Mouse (Mus musculus): Measurements from ENCODE around the gene Rbms1. TPM values are rescaled to one million over a fixed set of nuclear protein-coding genes. Genes with fewer than 3 reads are reported as not detected.
"Not testable (repeated sequence)": the region's sequence is repeated elsewhere in the genome, so short reads cannot be mapped to it uniquely, and the experiment has no call there.

The Rbms1 gene
- total RNA-seq, 1 experiment from 2014 or later = 72.6 TPM

DNA sequence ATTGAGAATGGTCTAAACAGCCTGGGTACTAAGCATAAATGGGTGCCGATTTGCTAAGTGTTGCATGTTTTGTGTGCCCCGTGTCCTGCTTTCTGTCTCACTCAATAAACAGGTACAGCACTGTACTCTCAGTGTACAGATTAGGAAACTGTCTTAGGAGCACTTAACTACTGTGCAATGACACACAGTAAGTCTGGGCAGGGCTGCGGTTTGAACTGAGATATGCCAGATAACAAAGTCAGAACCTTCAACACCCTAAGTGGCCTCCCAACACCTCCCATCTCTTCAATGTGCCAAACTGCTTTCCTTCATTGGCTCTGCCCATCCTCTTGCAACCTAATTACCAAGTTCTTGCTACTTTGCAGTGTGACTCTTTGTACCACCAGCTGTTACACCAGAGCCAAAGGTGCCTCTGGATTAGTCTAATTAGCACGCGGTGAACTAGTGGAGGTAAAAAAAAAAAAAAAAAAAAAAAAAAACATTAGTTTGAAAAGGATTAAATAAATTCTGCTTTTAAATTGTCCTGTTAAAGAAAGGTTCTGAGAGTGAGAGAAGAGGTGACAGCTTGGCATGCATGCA is 117.6 kb downstream of the Rbms1 start:
- no peak for DNase-seq

DNA sequence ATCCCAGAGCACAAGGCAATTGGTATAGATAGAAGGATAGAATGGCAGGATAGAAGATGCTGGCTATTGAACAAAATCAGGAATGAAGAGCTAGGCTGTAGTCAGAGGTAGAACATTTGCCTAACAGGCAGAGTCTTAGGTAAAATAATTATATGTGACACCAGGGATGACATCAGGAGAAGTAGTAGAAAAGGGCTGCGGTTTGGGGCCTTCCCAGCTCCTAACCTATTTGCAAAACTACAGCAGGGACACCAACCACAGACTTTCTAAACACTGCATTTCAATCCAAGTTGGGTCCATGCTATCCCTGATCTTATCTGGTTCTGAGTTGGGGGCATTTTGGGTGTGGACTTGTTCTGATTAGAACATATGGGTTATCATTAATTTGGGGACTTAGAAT is 118.7 kb downstream of the Rbms1 start:
- DNase-seq = no peak

GRCm38 (mm10) chr2:60843633-60844032 is 119.4 kb downstream of the Rbms1 start:
- DNase-seq = no peak

GRCm38 (mm10) chr2:60842976-60843375 is 120.0 kb downstream of the Rbms1 start:
- no peak for DNase-seq

DNA sequence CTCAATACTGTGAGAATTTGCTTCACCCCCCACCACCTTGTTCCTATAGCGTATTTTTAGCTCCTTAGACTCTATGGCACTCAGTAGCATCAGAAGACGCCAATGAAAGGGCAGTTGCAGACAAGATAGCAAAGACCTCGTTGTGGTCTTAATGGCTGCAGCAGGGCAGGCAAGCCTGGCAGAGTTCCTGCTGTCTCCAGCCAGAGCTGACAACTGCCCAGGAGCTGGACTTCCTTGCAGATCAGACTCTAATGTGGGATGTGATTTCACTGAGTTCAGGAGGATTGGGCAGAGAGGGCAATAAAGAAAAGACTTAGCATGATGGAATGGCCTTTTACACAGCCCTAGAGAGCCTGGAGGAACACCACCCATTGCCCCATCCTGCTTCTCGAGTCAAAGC is 122.1 kb downstream of the Rbms1 start:
- DNase-seq = no peak

- no peak for DNase-seq
These were observed 123.5 kb downstream of the Rbms1 start for GRCm38 (mm10) chr2:60839498-60839897.

DNA sequence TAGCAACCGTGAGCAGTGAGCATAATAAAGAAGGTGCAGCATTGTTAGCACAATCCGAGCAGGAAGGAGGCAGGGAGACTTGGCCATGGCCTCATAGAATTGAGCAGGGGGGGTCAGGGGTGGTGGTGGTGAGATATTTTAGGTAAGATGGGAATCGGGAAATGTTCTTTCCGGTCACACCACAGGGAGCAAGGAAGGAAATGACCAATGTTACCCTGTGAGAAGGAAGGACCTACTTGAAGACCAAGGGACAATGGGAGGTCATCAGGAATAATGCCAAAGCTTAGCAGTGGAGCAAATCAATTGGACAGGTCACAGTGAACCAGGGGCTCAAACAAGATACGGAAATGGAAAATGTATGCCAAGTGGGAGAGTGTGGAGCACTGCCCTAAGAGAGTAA is 124.1 kb downstream of the Rbms1 start:
- no peak for DNase-seq

GRCm38 (mm10) chr2:60837616-60838015 is 125.4 kb downstream of the Rbms1 start:
- DNase-seq = no peak

DNA sequence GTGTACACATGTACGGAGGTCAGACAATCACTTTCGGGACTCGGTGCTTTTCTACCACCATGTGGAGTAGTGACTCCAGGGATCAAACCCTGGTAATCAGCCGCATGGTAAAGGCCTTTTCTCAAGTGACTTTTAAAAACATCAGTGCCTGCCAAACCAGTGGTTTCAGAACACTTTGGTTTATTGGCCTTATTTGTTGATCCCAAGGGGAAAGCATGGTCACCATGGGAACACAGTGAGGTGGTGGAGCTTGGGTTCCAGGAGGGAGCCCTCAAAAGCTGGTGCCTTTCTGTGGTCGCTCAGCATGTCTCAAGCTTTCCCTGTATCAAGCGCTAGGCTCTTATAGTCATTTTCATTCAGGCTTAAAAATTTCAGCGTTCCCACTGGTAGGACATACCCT is 126.8 kb downstream of the Rbms1 start:
- DNase-seq = no peak

DNA sequence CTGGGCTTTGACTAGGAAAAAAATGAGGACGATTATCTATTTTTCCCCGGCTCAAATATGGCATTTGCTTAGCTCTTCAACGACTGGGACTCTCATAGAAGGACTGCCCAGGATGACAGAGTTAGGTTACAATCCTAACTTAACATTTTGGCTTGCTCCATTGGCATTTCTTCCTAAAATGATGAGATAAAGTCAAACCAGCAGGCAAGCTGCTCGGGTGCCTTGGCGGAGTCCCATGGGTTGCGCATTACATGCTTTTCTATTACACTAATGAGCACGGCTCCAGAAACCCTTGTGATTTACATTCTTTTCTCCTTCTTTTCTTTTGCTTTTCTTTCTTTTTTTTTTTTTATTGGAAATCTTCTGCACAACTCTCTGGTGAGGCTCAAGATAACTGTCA is 128.7 kb downstream of the Rbms1 start:
- no peak for DNase-seq

GRCm38 (mm10) chr2:60832254-60832653 is 130.7 kb downstream of the Rbms1 start:
- no peak for DNase-seq

- not testable (repeated sequence) for DNase-seq
These were observed 132.5 kb downstream of the Rbms1 start for GRCm38 (mm10) chr2:60830464-60830863.

DNA sequence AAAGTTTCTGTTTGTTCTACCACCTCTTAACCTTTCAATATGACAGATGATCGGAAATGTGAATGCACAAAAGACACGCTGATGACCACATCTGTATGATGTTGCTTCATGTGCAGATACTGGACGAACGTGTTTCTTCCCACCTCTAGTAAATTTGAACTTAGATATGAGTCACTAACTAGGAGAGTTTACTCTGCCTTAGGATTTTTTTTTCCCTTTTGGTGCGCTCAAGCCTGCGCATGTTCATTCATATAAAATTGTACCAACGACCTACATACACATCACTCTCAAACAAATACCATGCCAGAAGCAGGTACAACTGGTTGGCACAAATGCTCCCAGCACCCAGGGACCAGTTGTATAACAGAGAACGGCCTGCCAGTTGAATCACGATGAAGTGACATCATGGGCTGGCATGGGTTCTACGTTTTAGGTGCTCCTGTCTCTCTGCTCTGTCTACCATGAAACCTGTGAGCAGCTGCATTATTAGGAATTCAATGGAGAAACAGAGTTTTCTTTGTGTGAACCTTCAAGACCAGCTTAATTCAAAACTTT is 134.0 kb downstream of the Rbms1 start:
- no peak for DNase-seq

DNA sequence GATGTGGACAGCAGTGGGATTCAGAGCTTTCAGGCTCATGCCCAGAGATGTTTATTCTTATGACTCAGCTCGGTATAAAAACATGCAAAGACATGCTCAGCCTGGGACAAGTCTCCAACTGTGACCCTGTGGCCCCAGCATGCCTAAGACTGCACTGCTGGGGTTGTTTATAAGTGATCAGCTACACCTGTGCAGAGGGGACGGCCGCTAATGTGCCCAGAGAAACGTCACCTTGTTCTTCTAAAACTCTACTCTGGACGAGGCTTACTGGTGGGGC is 135.9 kb downstream of the Rbms1 start:
- no peak for DNase-seq

- peak; percentile 37 for DNase-seq
These were observed 136.4 kb downstream of the Rbms1 start for GRCm38 (mm10) chr2:60826406-60827151.

DNA sequence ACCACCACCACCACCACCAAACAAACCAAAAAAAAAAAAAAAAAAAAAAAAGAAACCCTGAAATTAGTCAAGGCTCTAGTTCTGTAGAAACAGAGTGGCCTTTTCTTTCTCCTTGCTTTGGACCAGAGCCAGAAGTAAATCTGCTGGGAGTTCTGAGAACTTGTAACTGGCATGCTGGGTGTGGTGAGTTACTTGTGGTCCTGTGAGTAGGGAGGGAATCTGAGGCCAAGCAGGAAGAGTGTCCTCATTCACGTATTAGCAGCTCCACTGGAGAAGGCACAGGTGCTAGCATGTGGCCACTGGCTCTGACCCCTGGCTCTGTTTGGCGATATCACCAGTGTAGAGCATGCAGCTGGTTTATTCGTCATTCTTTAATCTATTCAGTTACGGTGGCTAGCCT is 137.3 kb downstream of the Rbms1 start:
- DNase-seq = no peak

DNA sequence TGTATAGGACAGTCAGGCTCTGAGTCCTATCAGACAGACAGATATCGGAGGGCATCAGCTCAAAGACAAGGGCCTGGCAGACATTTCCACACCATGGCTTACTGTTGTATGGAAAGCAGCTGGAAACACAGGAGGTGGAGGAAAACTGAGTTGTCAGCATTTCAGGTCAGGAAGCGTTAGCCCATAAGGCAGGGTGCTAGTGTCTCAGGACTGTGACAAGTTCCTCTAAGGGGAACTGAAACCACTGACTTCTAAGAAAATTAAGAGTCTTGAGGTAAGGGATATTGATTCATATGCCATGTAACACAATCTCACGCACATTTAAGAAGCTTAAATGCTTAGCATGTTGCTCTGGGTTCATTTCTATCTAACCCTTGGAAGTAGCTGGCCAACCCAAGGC is 141.4 kb downstream of the Rbms1 start:
- no peak for DNase-seq

GRCm38 (mm10) chr2:60818632-60819031 is 144.4 kb downstream of the Rbms1 start:
- DNase-seq = no peak

DNA sequence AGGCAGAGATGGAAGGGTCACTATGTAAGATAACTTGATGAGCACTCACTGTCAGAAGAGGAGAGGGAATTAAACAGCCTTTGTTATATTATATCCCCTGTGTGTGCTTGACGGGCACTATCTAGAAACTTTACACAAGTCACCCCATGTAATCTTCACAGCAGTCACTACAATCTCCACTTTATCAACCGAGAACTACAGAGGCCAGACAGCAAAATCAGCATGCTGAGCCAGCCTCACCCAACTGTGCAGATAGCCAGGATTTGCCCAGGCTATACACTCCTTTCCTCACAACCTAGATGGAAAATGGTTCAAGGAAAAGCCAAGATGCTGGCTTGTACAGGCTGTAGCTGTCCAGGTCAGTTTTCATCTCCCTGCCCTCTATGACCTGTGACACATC is 146.7 kb downstream of the Rbms1 start:
- DNase-seq = no peak

- DNase-seq = peak; percentile 20
These were observed 148.2 kb downstream of the Rbms1 start for GRCm38 (mm10) chr2:60814788-60815187.

GRCm38 (mm10) chr2:60812949-60813348 is 150.0 kb downstream of the Rbms1 start:
- DNase-seq = no peak

- DNase-seq = no peak
These were observed 152.4 kb downstream of the Rbms1 start for GRCm38 (mm10) chr2:60810617-60811016.

DNA sequence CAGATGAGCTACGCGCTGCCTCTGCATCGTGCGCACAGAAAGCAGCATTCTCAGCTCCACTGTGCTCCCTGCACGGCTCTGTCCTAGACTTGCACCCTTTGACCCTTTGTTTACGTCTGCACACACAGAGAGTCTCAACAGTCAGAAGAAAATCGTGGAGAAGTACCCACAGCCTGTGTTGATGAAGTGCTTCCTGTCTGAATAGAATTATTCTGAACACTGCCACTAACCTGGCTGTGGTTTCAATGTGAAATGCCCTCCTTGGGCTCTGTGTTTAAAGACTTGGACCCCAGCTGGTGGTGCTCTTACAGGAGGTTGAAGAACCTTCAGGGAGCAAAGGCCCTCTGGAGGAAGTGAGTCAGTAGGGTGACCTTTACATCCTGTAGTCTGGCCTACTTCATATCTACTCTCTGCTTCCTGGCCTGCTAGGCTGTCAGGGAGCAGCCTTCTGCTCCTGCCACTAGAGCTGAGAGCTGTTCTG is 153.5 kb downstream of the Rbms1 start:
- DNase-seq = no peak

DNA sequence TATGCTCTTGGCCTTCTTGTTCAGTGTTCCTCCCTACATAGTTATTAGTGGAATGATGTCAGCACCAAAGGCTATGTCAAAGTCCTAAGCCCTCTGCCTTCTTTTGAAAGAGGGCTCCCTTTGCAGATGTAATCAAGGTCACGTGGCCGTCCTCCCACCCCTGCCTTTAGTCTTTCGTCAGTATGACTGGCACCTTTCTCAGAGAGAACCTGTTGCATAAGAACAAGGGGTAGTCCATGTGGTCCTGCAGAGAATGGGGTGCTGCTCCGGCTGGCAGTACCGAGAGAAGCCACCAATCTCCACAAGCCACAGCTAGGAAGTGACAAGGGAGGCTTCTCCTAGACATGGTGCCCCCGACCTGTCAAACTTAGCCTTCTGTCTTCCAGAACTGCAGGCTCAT is 154.2 kb downstream of the Rbms1 start:
- no peak for DNase-seq
